Mouse (Mus musculus) liver, postnatal 0 days (tissue): ENCODE measurements at regions not wholly inside any gene's neighbourhood (a gene's known extent, or its start where the extent isn't known, plus 50 kb on each side); places are given as distances from the start of the nearest gene placed in this dataset.

Experiments used
- CTCF ChIP-seq: sonication (generic); IDR thresholded peaks from 2 replicates; pipeline ENCODE4 v1.5.1; 2016; ENCODE audit warnings: antibody characterized with exemption, low read depth
- EP300 ChIP-seq: IDR thresholded peaks from 2 replicates; pipeline ENCODE4 v1.6.1; 2016; ENCODE audit warnings: antibody characterized with exemption, low read depth, mild to moderate bottlenecking

DNA sequence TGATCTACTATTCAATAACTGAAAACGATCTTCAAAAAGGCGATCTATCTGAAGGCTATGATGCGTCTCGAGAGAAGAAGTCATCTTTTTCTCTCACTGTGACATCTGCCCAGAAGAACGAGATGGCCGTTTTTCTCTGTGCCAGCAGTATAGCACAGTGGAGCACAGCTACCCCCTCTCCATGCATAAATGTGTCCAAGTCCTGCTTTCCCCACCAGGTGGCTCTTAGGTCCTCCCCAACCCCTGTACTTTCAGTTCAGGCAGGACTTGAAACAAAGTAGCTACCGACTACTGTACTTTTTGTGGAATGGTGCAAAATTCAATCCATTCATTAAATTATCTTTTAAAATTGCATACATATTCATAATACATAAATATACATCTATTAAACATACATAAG is 123.2 kb upstream of the Try4 start:
- TF ChIP-seq EP300 (no peak), CTCF (no peak)
